Mouse (Mus musculus): ENCODE results near the gene Gja5. TPM values are rescaled to one million over a fixed set of nuclear protein-coding genes. Genes with fewer than 3 reads are reported as not detected.
A peak's percentile ranks its signal among the peaks of the same experiment; 100 is the strongest.
"Not testable (repeated sequence)": the region's sequence is repeated elsewhere in the genome, so short reads cannot be mapped to it uniquely, and the experiment has no call there.

Gja5 gene
- total RNA-seq, 2 experiments from 2014 or later: 0.70 to 0.75 TPM

DNA sequence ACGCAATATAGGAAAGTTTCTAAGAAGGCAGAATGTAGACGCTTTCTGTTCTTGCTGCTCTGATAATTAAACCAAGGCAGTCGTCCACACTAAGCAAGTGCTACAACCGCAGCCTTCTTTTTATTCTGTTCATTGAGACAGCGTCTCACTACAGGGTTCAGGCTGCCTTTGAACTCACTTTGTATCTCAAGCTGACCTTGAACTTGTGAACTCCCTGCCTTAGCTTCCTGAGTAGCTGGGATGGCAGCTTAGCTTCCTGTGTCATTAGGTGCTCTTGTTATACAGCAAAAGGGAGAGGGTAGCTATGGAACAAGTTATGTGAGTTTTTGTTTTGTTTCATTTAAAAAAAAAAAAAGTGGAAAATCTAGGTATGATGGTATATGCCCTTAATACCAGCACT, 177.7 kb downstream of the Gja5 start:
- TF ChIP-seq CTCF (IDR thresholded peaks at IDR 0.05): no peak
- H3K27ac ChIP-seq: no peak overlapping the region
- intact Hi-C loops (cut with DNase I): loop anchor here (10.0 kb wide), 1 partner anchor 263 kb away; no protein-coding TSS in a partner anchor
- DNase-seq (ENCODE audit: extremely low spot score in 1 of 2, low spot score in 2 of 2): no peak
- no peak overlapping the region for H3K4me3 ChIP-seq

DNA sequence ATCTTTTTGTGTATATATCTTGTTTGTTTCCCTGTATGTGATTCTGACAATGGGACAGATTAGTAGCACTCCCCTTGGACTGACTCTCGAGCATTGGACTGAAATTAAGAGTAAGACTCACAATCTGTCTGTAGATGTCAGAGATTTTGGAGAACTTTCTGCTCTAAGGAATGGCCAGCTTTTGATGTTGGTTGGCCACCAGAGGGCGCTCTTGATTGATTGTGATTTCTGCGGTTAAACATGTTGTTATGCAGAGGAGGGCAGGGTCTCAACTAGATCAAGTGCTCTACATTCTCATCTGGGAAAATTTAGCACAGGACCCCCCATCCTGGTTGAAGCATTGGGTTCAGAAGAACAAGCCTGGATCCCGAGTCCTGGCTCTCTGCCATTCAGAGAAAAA, 182.8 kb downstream of the Gja5 start:
- intact Hi-C loops (cut with DNase I): loop anchor here (5.0 to 10.0 kb wide), 2 partner anchors 100 to 257 kb away; no protein-coding TSS in a partner anchor
- Histone ChIP-seq H3K27ac (no peak overlapping the region), H3K4me3 (no peak overlapping the region)
- peak; percentile 48 for TF ChIP-seq CTCF (IDR thresholded peaks at IDR 0.05)
- DNase-seq (ENCODE audit: extremely low spot score in 1 of 2, low spot score in 2 of 2): no peak

DNA sequence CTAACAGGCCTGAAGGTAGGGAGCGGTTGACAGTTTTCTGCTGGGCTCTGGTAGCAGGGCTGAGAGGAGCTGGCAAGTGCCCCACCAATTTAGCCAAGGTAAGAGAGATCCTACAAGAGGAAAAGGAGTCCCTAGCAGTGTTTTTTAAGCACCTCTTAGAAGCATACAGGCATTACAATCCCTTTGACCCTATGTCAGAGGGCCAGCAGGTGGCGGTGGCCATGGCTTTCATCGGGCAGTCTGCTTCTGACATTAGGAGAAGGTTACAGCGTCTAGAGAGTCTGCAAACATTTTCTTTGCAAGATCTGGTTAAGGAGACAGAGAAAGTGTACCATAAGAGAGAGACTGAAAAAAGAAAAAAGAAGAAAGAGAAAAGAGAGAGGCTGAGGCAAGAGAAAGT, 183.8 kb downstream of the Gja5 start:
- not testable (repeated sequence) for DNase-seq (ENCODE audit: extremely low spot score in 1 of 2, low spot score in 2 of 2); H3K27ac ChIP-seq; H3K4me3 ChIP-seq
- intact Hi-C loops (cut with DNase I): loop anchor here (5.0 to 10.0 kb wide), 2 partner anchors 99 to 257 kb away; no protein-coding TSS in a partner anchor

DNA sequence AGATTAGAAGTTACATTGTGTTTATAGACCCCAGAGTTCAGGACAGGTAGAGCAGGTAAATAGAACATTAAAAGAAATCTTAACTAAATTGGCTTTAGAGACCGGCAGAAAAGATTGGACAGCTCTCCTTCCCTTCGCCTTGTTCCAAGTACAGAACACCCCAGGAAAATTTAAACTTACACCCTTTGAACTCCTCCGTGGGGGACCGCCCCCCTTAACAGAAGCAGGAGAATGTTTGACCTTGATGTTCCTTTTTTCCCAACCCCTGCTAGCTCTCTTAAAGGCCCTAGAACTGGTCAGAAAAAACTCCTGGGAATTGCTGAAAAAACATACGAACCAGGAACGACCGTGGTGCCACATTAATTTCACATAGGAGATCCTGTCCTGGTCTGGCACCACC, 187.5 kb downstream of the Gja5 start:
- H3K27ac ChIP-seq; intact Hi-C loops (cut with DNase I); DNase-seq (ENCODE audit: extremely low spot score in 1 of 2, low spot score in 2 of 2); H3K4me3 ChIP-seq: not testable (repeated sequence)

DNA sequence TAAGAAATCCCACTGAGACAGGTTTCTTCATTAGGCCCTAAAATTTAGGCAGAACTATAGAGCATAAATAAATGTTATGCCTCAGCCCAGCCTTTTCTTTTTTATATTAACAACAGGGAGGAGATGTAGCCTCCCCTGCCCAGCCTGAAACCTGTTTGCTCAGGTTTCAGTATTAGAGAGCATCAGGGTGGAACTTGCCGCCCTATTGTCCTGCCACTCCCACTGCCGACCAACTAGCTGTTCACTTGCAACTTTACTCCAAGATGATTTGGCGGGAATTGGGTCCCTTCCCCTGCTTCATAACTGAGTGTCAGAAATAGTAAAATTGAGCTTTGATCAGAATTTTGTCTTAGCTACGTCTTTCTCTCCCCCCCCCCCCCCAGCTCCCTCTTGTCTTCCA, 192.2 kb downstream of the Gja5 start:
- DNase-seq (ENCODE audit: extremely low spot score in 1 of 2, low spot score in 2 of 2); H3K4me3 ChIP-seq; intact Hi-C loops (cut with DNase I); H3K27ac ChIP-seq: not testable (repeated sequence)

DNA sequence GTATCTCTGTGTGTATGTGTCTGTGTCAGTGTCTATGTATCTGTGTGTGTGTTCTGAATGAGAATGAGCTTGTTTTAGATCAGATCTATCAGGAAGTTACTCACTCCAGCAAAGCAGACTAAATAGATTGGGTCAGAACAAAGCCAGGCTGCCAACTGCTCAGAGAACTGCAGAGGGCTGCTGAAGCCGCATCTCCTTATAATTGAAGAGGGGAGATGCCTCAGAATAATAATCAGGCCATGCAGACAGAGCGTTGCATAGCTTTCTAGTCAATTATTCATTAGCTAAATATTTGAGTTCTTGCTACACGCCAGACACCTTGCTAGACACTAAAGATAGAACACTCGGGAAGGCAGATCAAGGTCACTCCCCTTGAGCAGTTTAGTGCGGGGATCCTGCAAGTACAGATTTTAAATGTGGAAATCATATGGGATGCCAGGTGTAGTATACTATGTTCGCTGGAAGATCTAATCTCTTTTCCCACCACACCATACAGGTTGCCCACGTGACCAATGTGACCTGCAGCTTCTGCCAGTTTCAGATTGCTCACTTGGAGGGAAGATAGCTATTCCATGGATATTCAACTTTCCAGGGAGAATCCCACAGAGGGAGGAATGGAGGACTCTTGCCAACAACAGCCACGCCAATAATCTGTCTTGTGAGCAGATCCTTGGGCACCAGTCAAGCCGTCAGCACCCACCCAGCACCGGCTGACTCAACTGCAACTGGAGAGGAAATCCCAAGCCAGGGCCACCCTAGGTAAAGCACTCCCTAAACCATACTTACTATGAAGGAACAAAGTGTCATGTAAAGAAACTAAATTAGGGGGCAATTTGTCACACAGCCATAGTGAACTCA, 196.5 kb downstream of the Gja5 start:
- Histone ChIP-seq H3K4me3 (no peak overlapping the region), H3K27ac (no peak overlapping the region)
- no peak for TF ChIP-seq CTCF (IDR thresholded peaks at IDR 0.05)
- intact Hi-C loops (cut with DNase I): no loop called here
- no peak for DNase-seq (ENCODE audit: extremely low spot score in 1 of 2, low spot score in 2 of 2)

DNA sequence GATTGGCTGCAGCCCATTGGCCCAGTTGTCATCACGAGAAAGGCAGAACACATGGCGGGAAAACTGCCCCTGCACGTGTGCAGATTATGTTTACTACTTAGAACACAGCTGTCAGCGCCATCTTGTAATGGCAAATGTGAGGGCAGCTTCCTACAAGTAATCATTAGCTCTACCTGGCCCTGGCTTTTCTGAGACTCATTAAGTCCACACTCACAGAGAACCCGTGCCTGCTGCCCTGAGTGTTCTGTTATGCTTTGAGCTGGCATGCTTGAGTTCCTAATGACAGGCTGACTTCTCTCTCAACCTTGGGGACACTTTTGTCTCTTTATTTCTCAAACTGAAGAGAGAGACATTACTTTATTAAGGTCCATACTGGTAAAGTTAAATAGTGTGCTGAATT, 199.5 kb downstream of the Gja5 start:
- intact Hi-C loops (cut with DNase I); H3K27ac ChIP-seq; DNase-seq (ENCODE audit: extremely low spot score in 1 of 2, low spot score in 2 of 2); H3K4me3 ChIP-seq: not testable (repeated sequence)

DNA sequence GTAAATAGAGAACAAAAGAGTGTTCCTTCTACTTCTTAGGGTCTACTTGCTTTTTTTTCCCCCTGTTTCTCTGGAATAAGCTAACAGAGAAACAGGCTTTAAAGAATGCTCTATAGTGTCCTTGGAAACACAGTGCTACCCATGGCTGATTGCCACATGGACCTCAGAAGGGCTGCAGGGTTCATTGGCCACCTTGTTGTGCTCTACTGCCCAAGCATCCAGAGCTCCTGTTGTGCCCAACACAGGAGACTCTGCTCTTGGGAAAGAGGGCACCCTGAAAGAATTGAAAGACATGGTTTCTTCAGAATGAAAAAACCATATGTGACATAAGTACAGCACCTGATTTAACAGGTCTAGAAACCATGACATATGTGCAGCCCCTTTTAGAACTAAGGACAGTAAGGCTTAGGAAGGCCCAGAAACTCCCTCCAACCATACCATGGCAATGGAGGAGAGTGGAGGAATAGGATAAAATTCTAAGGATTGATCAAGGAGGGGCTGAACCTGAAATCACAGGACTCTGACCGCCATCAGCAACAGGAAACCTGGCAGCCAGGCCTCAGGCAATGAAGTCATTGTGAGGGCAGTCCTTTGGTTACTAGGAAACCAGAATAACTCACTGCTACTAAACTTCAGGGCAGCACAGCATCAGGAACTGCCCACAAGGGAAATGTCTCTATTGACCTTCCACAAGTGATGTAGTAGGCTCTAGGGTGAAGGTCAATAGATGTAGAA, 200.4 kb downstream of the Gja5 start:
- intact Hi-C loops (cut with DNase I): no loop called here
- H3K4me3 ChIP-seq: no peak overlapping the region
- no peak for TF ChIP-seq CTCF (IDR thresholded peaks at IDR 0.05)
- no peak overlapping the region for H3K27ac ChIP-seq
- no peak for DNase-seq (ENCODE audit: extremely low spot score in 1 of 2, low spot score in 2 of 2)

DNA sequence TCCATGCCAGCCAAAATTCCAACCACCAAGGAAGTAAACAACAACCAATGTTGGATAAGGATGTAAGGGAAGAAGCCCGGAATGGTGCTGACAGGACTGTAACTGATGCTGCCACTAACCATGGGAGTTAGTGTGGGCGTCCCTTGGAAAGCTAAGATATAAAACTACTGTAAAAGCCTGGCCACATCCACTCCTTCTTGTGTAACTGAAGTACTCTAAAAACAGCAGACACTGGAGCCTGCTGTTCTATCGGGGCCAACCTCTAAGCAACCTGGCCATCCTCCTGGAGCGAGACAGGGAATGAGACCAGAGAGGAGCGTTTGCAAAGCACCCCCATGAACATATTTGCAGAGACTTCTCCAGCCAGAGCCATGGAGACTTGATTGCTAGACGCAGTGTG, 213.0 kb downstream of the Gja5 start:
- no peak for DNase-seq (ENCODE audit: extremely low spot score in 1 of 2, low spot score in 2 of 2)
- H3K27ac ChIP-seq: no peak overlapping the region
- TF ChIP-seq CTCF (IDR thresholded peaks at IDR 0.05): no peak
- intact Hi-C loops (cut with DNase I): no loop called here
- no peak overlapping the region for H3K4me3 ChIP-seq

DNA sequence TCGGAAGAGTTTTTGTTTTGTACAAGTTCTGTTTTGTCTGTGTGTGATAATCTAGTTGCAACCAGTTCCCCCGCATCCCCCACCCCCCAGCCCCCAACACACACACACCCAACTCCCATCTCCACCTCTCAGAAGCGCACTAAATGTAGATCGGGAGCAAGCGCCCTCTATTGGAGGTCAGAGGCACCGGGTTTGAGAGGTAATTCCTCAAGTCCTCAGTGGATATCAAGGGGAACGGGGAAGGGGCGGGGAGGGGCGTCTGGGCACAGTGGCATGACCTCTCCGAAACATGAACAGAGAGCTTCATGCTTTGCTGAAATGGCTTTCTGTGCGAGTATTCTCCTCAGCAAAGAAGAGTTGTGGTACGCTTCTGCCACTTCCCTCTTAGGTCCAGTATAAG, 213.8 kb downstream of the Gja5 start:
- intact Hi-C loops (cut with DNase I): no loop called here
- no peak for TF ChIP-seq CTCF (IDR thresholded peaks at IDR 0.05)
- H3K4me3 ChIP-seq: no peak overlapping the region
- no peak overlapping the region for H3K27ac ChIP-seq
- no peak for DNase-seq (ENCODE audit: extremely low spot score in 1 of 2, low spot score in 2 of 2)

DNA sequence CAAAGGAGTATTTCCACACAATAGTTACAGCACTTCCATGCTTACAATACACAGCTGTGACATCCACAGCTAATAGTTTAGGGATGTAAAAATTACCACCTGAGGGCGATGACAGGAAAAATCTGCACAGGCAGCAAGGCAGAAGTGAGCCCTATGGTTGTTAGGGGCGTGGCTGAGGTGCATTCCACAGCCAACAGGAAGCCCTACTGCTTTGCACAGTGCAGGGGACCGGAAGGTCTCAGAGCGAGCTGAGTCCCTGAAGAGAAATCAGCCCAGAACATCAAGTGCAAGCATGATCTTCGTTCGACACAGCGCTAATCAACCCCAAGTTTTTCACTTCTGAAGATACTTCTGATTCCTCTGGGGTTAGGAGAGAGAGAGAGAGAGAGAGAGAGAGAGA, 219.7 kb downstream of the Gja5 start:
- no peak for DNase-seq (ENCODE audit: extremely low spot score in 1 of 2, low spot score in 2 of 2)
- TF ChIP-seq CTCF (IDR thresholded peaks at IDR 0.05): no peak

More for the DNA sequence above, 219.7 kb downstream of the Gja5 start:
- Histone ChIP-seq H3K4me3 (no peak overlapping the region), H3K27ac (no peak overlapping the region)
- intact Hi-C loops (cut with DNase I): no loop called here

Other genes starting within 250 kb of the Gja5 start
- 1 to 10 TPM; 8.3 to 9.5 TPM for gene Ankrd35, start 234.6 kb upstream of the Gja5 start, total RNA-seq (2021)
- gene Pias3, start 208.3 kb upstream of the Gja5 start, total RNA-seq (2021): 10 to 100 TPM; 23.6 to 30.3 TPM
- gene Nudt17, start 196.1 kb upstream of the Gja5 start, total RNA-seq (2021): 10 to 100 TPM in 1 of 2 experiments, 1 to 10 TPM in 1; 8.7 to 10.4 TPM
- gene Polr3c, start 177.1 kb upstream of the Gja5 start, total RNA-seq (2021): 10 to 100 TPM; 22.7 to 25.3 TPM
- gene Rnf115, start 177.0 kb upstream of the Gja5 start, total RNA-seq (2021): 10 to 100 TPM; 58.3 to 61.9 TPM
- gene Pdzk1, start 75.4 kb upstream of the Gja5 start, total RNA-seq (2021): under 1 TPM in 1 of 2 experiments, not detected in 1; 0.14 TPM
- not detected for gene Cd160, start 75.3 kb upstream of the Gja5 start, total RNA-seq (2021)
- gene Gpr89, start 653 bp downstream of the Gja5 start, total RNA-seq (2021): 10 to 100 TPM; 40.7 to 42.8 TPM
- not detected for gene Gja8, start 21.3 kb downstream of the Gja5 start, total RNA-seq (2021)